Mouse (Mus musculus): ENCODE results near the gene Krt15.

Gene Krt15

DNA sequence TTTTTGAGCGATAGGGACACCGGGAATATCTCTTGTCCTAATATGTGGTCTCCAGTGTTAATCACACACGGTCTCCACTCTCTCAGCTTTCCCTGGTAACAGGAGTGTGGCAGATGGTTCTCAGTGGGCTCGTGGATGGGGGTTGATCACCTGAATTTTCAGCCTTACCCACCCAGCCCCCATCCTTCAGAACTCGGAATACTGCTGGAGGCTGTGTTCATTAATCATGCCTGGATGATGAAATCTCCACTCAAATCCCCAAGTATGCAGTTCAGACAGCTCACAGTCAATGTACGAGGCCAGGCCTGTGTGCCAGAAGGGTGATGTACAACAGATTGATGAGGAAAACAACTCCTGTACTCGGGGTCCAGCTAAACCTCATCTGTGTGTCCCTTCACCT, 10.8 kb downstream of the Krt15 start:
- CTCF ChIA-PET, result no interaction called here

DNA sequence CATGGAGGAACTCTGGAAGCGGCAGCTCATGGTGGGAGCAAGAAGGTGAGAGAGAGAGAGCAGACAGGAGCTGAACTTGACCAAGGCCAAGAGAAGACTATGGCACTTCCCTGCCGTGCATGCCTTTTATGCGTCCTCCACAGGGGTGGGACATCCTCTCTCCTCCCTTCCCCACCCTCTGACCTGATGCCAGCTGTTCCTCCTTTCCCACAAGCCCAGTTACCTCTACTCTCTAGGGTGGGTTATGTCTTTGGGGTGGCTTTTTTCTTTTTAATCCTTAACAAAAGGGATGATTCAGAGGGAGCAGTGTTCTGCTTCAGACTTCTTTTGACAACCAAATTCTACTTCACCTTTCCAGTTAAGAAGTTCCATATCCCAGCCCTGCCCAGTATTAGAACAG, 14.3 kb downstream of the Krt15 start, which contains the start of gene Krt13:
Gene Krt13, minus strand, starts transcription at position 101 of the 400 bp plus-strand sequence.
- CTCF ChIA-PET, result no interaction called here

DNA sequence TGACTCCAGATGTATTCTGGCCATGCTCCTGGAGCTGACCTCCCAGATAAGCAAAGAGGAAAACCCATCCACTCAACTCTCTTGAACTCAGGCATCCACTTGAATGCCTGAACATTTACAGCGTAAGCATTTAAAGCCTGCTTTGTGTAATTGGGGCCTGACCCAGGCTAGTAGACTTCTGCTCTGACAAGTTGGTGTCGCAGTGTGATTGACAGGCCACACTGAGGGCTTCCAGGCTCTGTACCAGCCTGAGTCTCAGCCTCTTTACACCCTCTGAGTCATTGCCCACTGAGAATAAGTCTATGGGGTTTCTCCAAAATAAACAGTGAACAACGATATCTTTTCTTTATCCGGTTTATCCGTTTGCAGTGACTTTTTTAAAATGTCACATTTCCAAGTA, 15.4 kb downstream of the Krt15 start:
- CTCF ChIA-PET, result no interaction called here

DNA sequence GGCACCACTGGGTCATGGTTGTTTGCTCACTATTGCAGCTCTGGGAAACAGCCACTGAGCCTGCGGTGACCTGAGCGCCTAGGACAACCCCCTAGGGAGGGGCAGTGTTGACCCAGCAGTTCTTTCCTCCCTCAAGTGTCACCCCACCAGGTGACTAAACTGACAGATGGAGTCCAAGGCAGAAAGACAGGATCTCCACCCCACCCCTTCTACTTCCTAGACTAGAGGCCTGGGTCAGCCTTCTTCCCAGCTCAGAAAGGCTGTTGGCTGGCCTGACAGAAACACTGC, 22.0 kb downstream of the Krt15 start:
- CTCF ChIA-PET, result no interaction called here

DNA sequence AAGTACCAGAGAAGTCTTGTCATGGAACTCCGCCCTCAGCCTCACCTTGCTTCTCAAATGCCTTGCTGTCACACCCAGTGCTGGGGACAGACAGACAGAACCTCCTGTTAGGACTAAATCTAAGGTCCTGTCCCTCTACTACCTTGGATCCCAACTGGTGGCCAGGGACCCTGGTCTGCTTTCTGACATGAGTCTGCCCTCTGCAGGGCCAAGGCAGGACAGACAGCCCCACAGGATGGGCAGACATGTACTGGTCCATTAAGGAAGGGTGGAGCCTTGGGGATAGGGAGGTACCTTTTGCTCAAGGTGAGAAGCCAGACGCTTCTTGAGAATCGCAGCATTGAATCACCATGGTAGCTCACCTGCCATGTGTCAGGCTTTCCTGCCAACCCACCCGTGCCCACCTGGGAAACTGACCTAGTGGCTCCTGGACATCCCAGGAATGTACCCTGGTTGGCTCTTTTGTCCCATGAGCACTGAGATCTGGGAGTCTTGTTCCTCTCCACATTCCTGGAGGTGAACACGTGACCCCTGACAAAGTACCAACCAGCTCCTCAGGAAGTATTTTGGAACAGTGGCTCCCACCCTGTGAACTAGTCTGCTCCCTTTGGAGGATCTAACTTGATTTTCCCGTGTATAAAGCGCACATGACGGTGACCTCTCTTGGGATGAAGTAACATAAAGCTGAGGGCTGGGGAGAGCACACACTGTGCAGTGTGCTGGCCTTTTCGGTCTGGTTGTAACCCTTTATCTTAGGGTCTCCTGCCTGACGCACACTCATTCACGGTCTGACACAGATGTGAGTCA, 22.6 kb downstream of the Krt15 start:
- CTCF ChIA-PET, result no interaction called here

DNA sequence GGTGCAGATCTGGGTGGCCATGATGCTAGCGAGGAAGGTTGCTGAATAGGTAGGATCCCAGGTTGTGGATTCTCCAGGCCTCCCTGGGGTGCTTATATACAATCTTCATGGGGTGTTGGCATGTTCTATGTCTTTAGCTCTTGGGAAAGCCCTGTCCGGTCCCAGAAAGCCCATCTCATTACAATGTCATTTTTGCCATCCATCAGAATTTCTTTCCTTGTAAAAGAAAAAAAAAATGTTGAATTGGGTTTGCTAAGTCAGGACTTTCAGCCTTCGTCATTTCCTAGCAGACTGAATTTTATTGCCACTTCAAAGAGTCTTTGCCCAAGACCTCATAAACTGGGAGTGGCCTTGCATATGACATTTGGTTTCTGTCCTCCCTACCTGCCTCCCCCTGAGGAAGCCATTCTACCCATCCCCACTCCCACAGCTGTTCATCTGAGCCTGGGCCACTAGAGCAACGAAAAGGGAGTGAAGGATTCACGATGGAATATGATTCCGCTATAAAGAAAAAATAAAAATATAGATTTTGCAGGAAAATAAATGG, 30.1 kb downstream of the Krt15 start, which contains the start of gene Krt36:
Gene Krt36, minus strand, starts transcription at position 51 of the 547 bp plus-strand sequence.
- CTCF ChIA-PET, result no interaction called here

DNA sequence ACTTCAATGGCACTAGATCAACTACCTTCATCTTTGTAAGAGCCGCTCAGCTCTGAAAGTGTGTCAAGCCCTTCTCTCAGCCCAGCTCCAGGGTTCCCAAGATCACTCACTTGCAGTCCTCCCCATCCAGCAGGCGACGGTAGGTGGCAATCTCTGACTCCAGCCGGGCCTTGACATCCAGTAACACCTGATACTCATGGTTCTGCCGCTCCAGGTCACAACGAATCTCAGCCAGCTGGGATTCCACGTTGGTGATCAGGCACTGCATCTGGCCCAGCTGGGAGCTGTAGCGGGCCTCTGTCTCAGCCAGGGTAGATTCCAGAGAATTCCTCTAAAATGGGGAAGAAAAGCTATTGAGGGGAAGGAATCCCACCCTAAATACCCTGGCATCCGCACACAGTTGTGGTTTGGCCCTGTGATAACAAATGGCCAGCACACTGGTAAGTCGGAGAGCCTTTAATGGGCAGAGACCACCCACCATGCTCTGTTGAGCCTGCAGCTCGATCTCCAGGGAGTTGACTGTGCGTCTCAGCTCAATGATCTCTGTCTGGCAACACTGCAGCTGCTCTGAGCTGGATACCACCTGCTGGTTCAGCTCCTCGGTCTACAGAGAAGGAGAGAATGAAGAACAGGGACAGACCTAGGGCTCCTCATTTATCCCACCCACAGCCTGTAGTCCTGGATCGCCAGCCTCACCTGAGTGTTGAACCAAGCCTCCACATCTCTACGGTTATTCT, 32.9 kb downstream of the Krt15 start:
- CTCF ChIA-PET, result no interaction called here

DNA sequence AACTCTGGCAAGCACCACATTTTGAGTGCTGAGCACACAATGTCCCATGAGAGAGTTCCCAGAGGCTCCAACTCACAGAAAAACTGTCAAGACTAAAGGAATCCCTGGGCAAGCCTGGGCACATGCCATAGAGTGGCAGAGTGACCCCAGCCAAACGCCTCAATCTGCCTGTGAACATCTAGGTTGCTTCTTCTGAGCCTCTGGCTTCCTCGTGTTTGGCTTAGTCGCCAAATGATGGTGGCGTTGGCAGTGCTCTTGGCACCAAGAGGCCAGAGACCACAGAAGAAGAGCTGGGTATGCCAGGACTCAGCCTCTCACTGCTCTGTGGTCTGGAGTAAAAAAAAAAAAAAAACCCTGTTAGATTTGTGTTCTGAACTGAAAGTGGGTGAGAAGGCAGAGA, 35.3 kb downstream of the Krt15 start:
- CTCF ChIA-PET, result no interaction called here

DNA sequence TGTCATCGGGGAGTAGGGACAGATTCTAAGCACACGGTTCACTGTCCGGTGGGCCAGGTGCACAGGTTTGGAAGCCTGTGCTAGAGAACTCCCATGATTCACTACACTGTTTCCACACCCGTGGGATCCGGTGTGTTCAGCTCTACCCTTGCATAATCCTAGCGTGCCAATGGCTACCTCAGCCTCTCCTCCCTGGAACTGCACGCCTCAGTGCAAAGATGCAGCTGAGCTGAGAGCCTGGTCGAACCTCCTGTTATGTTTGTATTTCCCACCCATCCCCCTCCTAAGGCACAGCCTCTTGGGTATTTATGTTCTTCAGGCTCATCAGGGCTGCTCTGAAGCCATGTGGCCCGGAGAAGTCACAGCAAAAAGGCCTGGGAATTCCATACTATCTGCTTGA, 37.9 kb downstream of the Krt15 start:
- CTCF ChIA-PET, result no interaction called here

DNA sequence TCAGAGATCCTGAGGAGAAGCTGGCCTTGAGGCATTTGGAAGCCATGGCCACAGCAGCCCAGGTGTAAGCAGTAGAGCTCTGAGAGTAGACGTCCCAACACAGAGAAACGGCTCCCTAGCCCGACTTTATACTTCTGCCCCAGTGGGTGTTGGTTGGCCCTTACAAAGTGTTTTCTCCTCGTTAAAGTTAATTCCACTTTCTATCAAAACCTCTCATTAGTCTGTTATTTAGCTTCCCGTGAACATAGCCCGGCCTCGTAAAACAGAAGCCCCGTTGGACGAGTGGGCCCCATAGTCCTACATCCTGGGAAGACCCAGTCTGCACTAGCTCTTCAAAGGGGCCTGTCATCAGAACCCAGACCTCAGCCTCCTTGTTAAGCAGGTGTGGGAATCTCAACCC, 39.6 kb downstream of the Krt15 start, which contains the start of gene Krt35:
Gene Krt35, minus strand, starts transcription at position 101 of the 400 bp plus-strand sequence.
- CTCF ChIA-PET, result no interaction called here

DNA sequence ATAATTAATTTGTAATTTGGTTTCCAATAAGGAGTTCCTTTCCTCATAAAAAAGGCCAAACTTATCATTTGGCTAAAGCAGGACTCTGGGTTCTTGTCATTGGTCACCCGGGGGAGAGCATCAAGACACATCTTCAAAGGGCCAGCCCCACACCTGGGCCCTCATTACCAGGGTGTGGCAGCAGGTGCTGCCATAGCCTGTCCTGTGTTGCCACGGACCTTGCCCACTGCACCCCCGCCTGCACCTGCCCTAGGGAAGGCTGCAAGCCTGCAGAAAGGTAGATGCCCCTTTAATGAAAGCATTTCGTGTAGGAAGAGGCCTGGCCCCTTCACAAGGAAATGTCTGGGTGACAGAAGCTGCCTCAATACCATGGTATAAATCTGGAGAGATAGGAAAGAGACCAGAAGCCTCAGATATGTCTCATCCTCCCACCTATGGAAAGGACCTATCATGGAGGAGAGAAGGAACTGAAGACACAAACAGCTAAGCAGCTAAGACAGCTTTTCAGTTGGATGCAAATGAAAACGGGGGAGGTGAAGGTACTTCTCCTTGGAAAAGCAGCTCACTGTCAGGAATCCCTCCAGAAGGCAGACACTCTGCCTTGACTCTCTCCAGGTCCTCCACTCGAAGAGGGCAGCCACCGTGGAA, 47.2 kb downstream of the Krt15 start:
- CTCF ChIA-PET, result no interaction called here

DNA sequence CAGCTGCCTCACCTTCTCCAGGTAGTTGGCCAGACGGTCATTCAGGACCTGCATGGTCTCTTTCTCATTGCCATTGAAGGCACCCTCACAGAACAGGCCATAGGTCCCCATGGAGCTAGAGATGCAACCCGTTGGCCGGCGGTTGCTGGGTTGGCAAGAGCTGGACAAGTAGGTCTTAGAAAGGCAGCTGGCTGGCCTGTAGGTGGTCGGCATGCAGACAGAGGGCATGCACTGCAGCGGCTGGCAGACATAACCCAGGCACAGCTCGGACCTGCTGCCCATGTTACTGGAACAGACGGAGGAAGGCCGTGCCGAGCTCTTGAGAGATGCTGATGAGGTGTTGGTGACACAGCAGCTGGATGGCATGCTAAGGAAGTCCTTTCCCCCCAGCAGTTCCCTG, 47.9 kb downstream of the Krt15 start, which contains the start of gene Krt32:
Gene Krt32, minus strand, starts transcription at position 366 of the 400 bp plus-strand sequence.
- CTCF ChIA-PET, result no interaction called here
